8 mouse cellular contexts compared by ENCODE assay signal in the genomic region with DNA sequence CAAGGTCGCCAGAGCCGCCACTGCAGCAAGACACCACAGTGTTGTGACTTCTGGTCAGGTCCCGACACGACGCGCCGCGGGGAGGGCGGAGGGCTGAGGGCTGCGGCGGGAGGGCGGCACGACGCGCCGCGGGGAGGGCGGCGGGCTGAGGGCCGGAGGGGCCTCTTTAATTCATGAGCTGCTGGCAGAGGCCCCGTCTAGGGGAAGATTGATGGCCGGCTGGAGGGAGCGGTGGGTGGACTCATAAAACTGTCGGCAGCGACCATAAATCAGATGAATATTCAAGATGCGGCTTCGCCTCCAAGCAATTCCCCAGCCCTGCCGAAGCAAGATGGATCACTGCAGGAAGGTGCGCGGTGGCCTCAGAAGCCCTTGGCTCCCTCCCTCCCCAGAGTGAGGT. TPM values are rescaled to one million over a fixed set of nuclear protein-coding genes. Genes with fewer than 3 reads are reported as not detected.
DNase-seq lines count a peak whose midpoint lies in the region; ATAC-seq lines count a peak whose summit lies in the region.

No protein-coding gene starts in this region.

- under 1% methylated on average over 30 of the region's 30 CpGs for WGBS in intestine, embryonic 15.5 days
- 5% methylated on average over 29 of the region's 30 CpGs for WGBS in liver, embryonic 11.5 days

- H3K4me3 ChIP-seq in intestine, embryonic 15.5 days (replicated peaks): peak overlapping the region; percentile 17; the same call in 1 of the 2 replicates
- H3K4me3 ChIP-seq in liver, embryonic 11.5 days (ENCODE audit: low read depth, low read length): no peak overlapping the region

- peak; percentile 29 for DNase-seq in CD4-positive, CD25-positive, alpha-beta regulatory T cell, adult 2 months (ENCODE audit: low read depth, low spot score)
- DNase-seq in adrenal gland, postnatal 10 days: peak; percentile 72
- DNase-seq in forelimb bud, embryonic 11.5 days (ENCODE audit: low read depth, low spot score): peak; percentile 94
- no peak for DNase-seq in liver, embryonic 11.5 days (ENCODE audit: low spot score)
- peak; percentile 59 for DNase-seq in retina, embryonic 14.5 days (ENCODE audit: low spot score)
- DNase-seq in natural killer cell, adult 2 months (ENCODE audit: low spot score in 2 of 2): no peak

- peaks cover 13% of the 10 kb centered on the region for H3K27me3 ChIP-seq in intestine, embryonic 15.5 days (replicated peaks)
- peaks cover 21% of the 10 kb centered on the region for H3K27me3 ChIP-seq in liver, embryonic 11.5 days (replicated peaks; ENCODE audit: control insufficient read depth, insufficient read depth, low read length)

- H3K36me3 ChIP-seq in intestine, embryonic 15.5 days: no peaks in the 10 kb centered on the region
- no peaks in the 10 kb centered on the region for H3K36me3 ChIP-seq in liver, embryonic 11.5 days (ENCODE audit: control insufficient read depth, insufficient read depth, low read length)

- H3K9me3 ChIP-seq in intestine, embryonic 15.5 days: no peaks in the 10 kb centered on the region
- H3K9me3 ChIP-seq in liver, embryonic 11.5 days (ENCODE audit: control insufficient read depth, low read length): no peaks in the 10 kb centered on the region

- peaks cover 35% of the 10 kb centered on the region for H3K4me1 ChIP-seq in intestine, embryonic 15.5 days (replicated peaks)
- peaks cover 10% of the 10 kb centered on the region; the same call in 1 of the 2 replicates for H3K4me1 ChIP-seq in liver, embryonic 11.5 days (replicated peaks; ENCODE audit: control insufficient read depth, insufficient read depth, low read length)

- H3K4me2 ChIP-seq in intestine, embryonic 15.5 days (replicated peaks): peak overlapping the region; percentile 71
- H3K4me2 ChIP-seq in liver, embryonic 11.5 days: peak overlapping the region; percentile 46

- H3K27ac ChIP-seq in intestine, embryonic 15.5 days: 0 out of 2 replicates have a peak overlapping the region, but pooled peaks have one; percentile 22
- no peak overlapping the region for H3K27ac ChIP-seq in liver, embryonic 11.5 days (ENCODE audit: low read depth, low read length)

- H3K9ac ChIP-seq in intestine, embryonic 15.5 days: peak overlapping the region; percentile 17; the same call in 1 of the 2 replicates
- no peak overlapping the region for H3K9ac ChIP-seq in liver, embryonic 11.5 days (ENCODE audit: low read depth, low read length)

- no peak for ATAC-seq in CD4-positive, CD25-positive, alpha-beta regulatory T cell, adult 4 months
- peak; percentile 81 for ATAC-seq in intestine, embryonic 15.5 days
- ATAC-seq in liver, embryonic 11.5 days (replicated peaks; ENCODE audit: low FRiP score): no peak

RNA-seq across cellular contexts. Expression of a gene that starts 18.6 kb away (rescaled TPM):
- polyA plus RNA-seq in CD4-positive, CD25-positive, alpha-beta regulatory T cell, adult 4 months (2017; shearing (Covaris generic)): not detected
- total RNA-seq in adrenal gland, postnatal 10 days (2021): 1,000 to 10,000 TPM in 1 of 2 experiments, 100 to 1,000 TPM in 1; 954 to 1,859 TPM
- polyA plus RNA-seq in intestine, embryonic 15.5 days (2015; fragmentation: Nextera tagmentation; extraction: Ambion mirVana): 7.0 and 8.4 TPM in 2 replicates
- polyA plus RNA-seq in liver, embryonic 11.5 days (2014; fragmentation: Nextera tagmentation; extraction: Ambion mirVana): 0.17 and 0.23 TPM in 2 replicates

RNA-seq across cellular contexts. Expression of a gene that starts 47.3 kb away (rescaled TPM):
- polyA plus RNA-seq in CD4-positive, CD25-positive, alpha-beta regulatory T cell, adult 4 months (2017; shearing (Covaris generic)): 100 to 1,000 TPM in 1 of 2 experiments, 10 to 100 TPM in 1; 85.2 to 140 TPM
- total RNA-seq in adrenal gland, postnatal 10 days (2021): 1 to 10 TPM in 1 of 2 experiments, under 1 TPM in 1; 0.90 to 2.3 TPM
- 0.55 and 0.95 TPM in 2 replicates for polyA plus RNA-seq in intestine, embryonic 15.5 days (2015; fragmentation: Nextera tagmentation; extraction: Ambion mirVana)
- polyA plus RNA-seq in liver, embryonic 11.5 days (2014; fragmentation: Nextera tagmentation; extraction: Ambion mirVana): not detected in 2 replicates

RNA-seq across cellular contexts. Expression of a gene that starts 52.1 kb away (rescaled TPM):
- polyA plus RNA-seq in CD4-positive, CD25-positive, alpha-beta regulatory T cell, adult 4 months (2017; shearing (Covaris generic)): not detected
- under 1 TPM; 0.24 to 0.33 TPM for total RNA-seq in adrenal gland, postnatal 10 days (2021)
- polyA plus RNA-seq in intestine, embryonic 15.5 days (2015; fragmentation: Nextera tagmentation; extraction: Ambion mirVana): 0.23 and 0.36 TPM in 2 replicates
- polyA plus RNA-seq in liver, embryonic 11.5 days (2014; fragmentation: Nextera tagmentation; extraction: Ambion mirVana): 0.07 TPM in 1 of 2 replicates, not detected in the other

Comparison
In these comparisons a context has a peak if more than half of its experiments do, and no peak if none do; other contexts are left out.
1. DNase-seq: peak in CD4-positive, CD25-positive, alpha-beta regulatory T cell, adult 2 months (single experiment), adrenal gland, postnatal 10 days (single experiment), forelimb bud, embryonic 11.5 days (single experiment) and retina, embryonic 14.5 days (single experiment); none in liver, embryonic 11.5 days (single experiment) and natural killer cell, adult 2 months (0 of 2).
2. RNA of a gene that starts 47.3 kb away (polyA plus RNA-seq): 85.2 to 140 TPM in CD4-positive, CD25-positive, alpha-beta regulatory T cell, adult 4 months; 0.55 to 0.95 TPM in intestine, embryonic 15.5 days and not detected in liver, embryonic 11.5 days; every median in the first group is over 10 times any median in the second.